Mouse (Mus musculus) 3134 (cell line): ENCODE data around the gene Medag.

Source experiments
- DNase-seq: peaks from one replicate; pipeline ENCODE4 v3.0.0-alpha.2; 2011; ENCODE audit warnings: low spot score; ENCODE audit not compliant: insufficient read length; ENCODE audit errors: extremely low read depth

Medag gene

DNA sequence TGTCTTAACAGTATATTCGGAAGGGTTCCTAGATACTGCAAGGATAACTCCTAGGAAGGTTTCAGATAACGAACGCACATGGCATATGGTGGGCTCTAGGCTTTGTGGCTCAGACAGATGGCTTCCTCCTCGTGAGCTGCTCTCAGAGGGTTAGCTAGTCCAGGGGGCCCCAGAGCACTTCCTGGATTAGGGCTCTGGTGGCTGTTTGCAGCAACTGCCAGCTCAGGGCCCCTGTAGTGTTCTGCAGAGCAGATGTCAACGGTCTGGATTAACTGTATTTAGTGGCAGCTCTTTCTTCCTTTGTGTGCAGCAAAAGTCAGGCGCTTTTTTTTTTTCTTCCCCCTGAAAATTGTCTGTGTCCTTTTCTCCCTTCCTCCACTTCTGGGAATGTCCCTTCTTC, 16.8 kb downstream of the Medag start:
- DNase-seq = no peak

DNA sequence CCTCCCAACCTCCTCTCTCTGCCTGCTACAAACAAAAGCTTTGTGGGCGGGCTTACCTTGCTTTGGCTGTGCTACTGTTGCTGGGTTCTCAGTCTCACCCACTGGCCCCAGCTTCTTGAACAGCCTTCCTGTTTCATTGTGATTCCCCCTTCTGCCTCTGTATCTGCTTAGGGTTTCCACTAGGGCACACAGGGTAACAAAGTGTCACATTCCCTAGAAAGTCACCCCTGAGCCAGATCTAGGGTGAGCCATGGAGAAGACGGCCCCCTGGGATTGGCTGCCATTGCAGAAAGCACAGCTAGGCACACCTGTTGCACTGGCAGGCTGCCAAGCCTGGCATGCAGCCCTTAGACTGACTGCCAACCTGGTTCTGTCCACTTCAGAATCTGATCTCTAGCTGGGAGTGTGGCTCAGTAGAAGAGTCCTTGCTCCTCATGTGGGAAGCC, 17.3 kb downstream of the Medag start:
- no peak for DNase-seq

DNA sequence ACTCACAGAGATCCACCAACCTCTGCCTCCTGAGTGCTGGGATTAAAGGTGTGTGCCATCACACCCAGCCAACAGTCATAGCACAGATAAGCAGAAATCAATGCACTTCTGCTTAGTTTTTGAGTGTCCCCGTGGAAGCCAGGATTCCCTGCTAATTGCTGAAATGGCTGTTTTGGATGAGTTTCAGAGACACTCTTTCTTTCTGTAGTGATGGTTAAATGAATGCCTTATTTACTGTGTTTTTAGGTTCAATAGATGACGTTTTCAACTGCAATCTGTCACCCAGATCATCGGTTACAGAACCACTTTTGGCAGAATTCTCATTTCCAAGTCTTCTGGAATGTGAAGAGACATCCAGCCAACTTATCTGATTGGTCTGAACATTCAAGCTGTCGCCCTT, 18.0 kb downstream of the Medag start:
- DNase-seq = no peak

DNA sequence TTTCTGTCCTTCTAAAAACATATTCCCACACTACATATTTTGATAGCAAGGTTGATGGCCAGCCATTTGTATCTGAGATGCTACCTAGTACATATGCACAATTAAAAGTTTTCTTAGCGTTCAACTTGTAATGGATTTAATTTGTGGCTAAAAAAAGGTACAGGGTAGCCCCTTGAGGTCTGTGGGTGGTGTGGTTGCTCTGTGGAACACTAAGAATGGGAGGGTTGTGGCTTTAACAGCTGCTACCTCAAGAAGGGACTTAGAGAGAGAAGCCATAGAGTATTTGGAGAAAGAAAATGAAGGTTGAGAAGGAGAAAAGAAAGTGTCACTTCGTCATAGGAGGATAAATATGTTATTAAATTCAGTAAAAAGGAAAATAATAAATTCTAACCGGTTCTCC, 19.4 kb downstream of the Medag start:
- DNase-seq = no peak

DNA sequence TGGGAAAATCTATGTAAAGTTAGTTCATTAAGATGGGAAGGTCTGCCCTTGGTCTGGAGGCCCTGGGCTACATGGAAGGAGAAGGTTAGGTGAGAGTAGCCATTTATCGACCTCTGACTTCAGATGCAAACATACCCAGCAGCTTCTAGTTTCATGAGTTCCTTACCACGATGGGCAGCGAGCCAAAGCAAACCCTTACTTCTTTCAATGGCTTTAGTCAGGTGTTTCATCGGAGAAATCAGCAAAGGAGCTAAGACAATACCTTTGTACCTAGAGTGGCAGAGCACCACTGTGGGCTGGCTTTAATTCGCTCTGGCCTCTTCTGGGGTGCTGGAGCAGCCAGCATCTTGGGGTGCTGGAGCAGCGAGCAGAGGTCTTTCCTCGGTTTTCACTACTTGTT, 22.1 kb downstream of the Medag start:
- DNase-seq = no peak

DNA sequence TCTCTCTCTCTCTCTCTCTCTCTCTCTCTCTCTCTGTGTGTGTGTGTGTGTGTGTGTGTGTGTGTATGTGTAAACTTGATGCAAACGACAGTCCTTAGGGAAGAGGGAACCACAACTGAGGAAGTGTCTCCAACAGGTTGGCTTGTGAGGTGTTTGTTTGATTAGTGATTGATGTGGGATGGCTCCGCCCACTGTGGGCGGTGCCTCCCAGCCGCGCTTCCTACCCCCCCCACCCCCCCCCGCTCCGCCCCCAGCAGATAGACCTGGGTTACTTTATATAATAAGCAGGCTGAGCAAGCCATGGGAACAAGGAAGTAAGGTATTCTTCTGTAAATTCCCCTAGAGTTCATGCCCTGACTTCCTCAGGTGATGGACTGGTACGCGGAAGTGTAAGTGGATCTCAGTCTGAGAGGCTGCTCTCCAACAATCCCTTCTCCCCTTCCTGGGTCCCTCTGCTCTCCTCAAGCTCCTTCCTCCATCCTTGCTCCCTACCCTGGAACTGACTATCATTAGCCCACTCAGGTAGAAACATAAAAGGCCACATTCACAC, 22.7 kb downstream of the Medag start:
- no peak for DNase-seq

DNA sequence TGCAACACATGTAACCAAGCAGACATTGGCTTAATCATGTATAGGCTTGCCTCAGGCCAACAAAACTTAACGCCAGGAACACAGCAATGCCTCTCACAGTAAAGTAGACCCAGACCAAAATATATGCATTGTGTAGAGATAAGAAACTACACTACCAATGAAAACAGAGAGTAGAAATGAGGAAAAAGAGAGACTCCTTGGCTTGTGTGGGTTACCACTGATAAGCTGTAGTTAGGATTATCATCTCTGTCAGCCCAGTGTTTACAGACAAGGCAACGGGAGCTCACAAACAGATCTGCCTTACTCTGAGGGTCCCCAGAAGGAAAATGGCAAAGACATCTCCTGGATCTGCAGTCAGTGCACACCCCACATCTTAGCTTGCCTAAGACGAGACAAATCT, 25.0 kb downstream of the Medag start:
- DNase-seq = no peak

DNA sequence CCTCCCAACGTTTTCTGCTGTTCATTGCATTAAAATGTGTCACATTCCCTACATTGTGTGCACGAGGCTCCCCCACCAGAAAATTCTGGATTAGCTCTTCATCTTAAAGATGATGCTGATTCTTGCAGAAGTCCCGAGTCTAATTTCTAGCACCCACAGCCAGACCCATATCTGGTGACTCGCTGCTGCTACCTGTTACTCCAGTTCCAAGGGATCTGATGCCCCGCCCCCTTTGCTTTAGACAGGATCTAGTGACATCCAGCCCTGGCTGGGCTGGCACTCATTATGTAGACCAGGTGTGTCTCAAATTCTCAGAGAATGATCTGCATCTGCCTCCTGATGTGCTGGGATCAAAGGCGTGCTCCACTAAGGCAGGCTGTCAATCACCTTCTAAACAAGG, 25.6 kb downstream of the Medag start:
- no peak for DNase-seq

DNA sequence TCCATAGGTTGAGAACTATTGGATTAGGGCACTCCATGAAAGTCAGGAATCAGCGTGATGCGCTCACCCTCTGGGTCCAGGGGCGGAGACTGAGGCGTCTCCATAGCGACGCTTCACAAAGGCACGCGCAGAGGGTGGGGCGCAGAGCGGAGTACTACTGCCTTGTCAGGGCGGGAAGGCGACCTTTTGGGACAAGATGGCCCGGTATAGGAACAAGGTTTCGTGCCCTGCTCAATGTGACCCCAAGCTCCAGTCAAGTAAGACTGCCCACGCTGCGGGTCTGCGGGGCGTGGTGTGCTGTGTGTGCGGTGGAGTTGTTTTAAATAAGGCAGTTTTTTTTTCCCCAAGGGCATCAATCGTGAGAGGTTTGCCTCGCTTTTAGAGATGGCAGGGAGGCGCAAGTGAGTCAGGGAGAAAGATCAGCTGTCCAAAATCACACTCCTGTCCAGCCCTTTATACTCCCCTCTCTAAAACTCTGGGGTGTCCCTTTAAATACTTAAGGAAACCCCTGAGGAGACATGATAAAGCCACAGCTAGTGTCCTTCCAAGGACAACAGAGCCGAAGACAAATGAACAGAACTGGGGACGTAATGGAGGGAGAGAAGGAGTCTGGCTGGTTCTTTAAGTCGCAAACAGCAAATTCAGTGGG, 28.1 kb downstream of the Medag start, which contains the start of gene Tex26:
Gene Tex26 (plus strand): TSS at position 130 of the 649 bp plus-strand sequence.
- peak; percentile 69 for DNase-seq

DNA sequence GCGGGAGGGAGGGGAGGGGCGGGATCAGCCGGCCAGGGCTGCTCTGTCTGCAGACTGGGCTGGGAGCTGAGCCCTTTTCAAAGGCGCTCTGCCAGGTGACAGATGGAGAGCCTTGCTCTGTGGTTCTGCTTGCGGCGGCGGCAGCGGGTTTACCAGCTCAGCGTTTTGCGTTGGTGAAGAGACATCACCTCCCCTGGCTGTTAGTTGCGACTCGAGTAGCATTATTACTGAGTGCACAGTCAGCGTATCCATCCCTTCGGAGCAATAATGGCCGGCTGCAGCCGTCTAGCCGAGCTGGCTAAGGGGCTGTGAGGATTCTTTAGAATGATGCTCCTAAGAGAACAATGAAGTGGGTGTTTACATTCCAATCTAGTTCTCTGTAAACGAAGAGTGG, 28.6 kb downstream of the Medag start:
- peak; percentile 59 for DNase-seq

DNA sequence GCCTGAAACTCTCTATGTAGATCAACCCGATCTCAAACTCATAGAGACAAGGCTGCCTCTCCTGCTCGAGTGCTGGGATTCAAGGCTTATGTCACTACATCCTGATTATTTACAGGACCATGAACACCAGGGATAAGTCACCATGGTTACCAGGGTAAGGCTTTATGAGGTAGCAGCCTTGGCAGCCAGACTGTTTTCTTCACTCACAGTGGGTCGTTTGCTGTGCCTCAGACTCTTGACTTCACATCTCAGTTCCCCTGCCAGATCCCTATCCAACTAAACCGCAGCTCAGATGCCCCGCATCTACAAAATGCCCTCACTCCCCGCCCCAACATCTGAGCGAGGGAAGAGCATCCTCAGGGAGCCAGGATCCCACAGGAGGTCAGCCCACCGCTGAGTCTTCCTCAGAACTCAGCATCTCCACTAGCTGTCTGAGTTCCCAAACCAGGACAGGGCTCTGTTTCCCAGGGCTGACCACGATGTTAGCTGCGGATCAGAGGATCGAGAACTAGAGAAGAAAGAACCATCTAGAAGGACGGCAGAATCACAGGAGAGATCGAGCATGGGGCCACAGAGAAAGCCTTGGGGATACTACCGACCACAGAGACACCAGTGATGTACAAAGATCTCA, 30.2 kb downstream of the Medag start:
- DNase-seq = no peak

DNA sequence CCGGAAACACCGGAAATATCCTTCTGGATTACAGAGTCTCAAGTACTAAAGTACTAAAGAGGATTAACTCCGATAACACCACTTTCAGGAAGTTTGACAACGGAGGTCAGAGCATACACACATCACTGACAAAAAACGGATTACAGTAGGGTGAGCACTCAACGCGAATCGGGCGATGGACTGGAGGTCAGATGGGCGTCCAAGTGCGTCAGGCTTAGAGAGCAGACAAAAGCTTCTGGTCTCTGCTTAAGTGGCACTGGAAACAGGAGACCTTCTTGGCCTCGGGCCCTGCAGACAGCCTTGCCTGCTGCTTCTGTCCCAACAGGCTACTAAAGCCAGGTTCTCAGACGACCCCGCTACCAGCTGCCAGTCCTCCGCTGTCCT, 30.7 kb downstream of the Medag start:
- no peak for DNase-seq

DNA sequence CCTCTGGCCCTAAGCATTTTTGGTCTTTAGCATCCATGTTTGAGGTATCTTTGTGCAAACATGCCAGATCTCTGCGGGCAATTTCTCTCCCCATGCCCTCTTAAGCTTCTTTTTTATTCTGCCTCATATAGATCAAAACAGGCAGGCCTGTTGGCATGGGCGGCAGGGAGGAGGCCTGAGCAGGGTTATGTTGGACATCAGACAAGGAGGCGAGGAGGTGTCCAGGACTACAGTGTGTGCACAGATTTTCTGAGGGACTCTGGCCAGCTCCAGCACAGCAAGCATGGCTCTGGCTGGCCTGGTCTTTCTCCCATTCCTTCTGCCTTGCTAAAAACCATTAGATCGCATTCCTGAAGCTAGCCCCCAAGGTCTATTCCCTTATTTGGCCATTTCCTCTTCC, 32.9 kb downstream of the Medag start:
- no peak for DNase-seq

DNA sequence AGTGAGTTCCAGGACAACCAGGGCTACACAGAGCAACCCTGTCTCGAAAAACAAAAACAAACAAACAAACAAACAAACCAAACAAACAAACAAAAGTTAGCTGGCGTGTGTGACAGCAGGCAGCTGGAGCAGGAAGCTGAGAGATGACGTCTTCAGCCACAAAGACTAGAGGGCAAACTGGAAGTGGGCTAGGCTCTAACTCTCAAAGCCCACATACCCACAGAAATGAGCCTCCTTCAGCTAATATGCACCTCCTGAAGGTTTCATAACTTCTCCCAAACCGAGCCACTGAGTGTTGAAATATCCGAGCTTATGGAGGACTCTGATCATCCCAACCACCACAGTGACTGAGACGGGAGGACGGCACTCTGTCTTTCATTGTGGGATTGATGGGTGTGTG, 34.9 kb downstream of the Medag start:
- no peak for DNase-seq

DNA sequence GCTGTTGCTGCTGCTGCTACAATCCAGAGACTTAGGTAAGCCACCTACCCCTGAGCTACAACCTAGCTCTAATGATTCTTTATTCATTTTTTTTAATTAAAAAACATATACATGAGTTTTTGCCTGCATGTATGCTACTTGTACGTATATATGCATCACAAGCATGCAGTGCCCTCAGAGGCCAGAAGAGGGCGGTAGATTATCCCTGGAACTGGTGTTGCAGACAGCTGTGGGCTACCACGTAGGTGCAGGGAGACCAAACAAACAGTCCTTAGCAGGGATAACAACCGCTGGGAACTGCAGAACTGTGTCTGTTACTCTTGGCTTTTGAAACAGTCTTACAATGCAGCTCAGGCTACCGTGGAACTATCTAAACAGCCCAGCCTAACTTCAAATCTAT, 36.2 kb downstream of the Medag start:
- DNase-seq = no peak

DNA sequence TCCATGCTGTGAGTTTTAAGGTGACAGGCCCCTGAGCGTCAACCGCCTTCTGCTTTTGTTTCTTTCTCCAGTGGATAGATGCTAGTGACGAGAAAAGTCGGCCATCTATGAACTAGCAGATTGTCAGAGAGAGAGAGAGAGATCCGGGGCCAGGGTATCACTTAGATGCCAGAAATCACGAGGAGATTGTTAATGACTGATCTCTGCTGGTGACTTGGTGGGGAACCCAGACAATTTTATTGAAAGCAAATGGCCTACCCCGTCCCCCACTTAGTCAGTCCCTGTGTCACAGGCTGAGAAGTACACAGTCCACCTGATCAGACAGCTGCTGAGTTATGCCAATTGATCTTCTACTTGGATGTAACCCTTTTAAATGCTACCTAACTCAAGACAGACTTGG, 37.9 kb downstream of the Medag start:
- DNase-seq = no peak

DNA sequence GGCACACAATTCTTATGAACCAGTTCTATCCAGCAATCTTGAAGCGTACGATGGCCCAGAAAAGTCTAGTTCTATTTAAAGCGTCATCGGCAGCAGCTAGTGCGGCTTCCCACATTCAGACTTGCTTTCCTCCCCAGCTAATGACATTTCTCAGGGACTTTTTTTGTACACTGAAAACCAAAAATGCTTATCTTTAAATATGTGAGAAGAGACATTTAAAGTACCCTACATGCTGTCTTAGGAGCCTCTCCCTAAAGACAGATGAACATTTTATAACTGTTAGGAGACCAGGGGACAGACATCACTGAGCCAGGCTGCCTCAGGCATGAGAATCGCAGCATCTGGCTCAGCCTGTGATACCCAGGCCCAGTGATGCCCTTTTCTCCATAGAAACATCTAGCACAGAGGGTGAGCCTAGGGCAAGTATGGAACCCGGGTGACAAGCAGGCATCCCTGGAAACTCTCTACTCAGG, 39.7 kb downstream of the Medag start:
- DNase-seq = no peak

DNA sequence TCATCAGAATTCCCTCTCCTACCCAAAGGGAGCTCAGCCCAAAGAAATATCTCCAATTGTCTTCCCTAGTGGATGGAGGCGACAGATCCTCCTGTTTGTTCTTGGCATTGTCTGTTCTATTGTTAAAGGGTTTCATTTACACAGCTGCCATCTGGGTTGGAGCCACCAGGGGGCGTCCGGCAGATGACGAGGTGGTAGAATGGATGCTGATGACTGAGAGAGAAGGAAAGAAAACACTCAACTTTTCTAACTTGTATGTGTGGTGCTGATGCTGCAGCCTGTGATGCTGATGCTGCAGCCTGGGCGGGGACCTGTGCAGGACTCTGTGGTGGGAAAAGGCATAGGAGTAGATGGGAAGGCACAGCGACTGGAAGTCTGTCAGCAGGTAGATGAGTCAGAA, 42.7 kb downstream of the Medag start:
- peak; percentile 44 for DNase-seq

DNA sequence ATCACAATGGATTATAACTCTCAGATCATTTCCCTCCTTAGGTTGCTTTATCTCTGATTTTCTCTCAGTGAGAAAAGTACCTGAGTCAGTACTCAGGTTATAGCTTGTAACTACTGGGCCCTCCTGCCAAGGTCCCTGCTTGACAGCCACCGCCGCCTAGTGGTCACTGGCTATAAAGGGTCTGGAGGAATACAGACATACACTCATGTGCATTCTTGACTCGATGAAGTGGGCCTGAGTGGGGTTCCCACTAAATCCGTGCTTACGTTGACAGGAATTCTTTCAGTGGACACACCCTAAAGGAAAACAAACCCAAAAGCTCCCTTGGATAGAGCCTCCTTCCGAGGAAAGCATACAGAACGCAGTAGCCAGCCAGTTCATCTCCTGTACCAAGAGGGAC, 45.0 kb downstream of the Medag start:
- no peak for DNase-seq

DNA sequence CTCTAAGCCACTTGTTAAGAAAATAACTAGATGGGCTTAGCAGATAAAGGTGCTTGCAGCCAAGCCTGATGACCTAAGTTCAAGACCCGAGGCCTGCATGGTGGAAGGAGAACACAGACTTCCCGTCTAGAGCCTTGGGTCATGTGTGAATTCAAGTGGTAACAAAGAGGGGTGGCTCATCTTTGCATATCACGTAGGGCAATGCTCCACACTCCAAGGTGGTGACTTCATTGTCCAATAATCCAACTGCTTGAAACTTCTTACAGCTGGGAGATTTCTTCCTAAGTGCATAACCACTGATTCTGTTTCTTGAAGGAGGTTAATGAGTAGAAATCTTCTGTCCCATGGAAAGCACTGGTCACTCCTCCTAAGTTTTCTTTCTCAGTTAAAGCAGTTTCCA, 50.5 kb downstream of the Medag start:
- DNase-seq = no peak

DNA sequence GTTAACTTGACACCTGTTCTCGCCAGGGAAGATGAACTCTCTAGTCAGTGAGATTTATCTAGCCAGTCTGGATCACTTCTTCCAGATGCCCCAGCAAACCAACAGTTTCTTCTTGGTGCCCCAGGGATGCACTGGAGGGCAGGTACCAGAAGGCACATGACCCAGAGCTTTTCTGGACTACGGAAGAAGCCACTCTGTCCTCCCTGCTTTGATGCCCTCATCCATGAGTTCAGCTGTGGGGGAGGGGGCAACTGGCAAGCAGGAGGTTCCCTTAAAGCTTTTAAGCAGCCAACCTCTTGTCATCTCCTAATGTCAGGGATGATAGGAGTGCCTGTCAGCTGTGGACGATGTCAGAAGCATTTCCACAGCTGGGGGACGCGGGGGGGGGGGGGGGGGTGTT, 53.8 kb downstream of the Medag start:
- DNase-seq = no peak

DNA sequence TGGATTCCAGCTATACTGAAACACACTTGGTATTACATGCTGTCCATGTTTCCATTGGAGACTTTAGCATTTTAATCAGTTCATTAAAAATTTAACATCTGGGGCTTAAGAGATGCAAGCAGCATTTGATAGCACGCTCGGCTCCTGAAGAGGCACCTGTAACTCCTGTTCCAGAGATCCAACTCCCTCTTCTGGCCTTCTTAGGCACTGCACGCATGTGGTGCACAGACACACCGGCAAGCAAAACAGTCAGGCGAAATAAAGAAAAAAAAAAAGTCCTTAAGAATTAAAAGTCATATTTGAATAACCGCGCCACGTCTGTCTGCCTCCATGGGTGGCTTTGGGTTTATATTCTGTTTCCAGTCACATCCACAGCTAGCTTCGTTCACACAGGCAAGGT, 62.6 kb downstream of the Medag start:
- DNase-seq = no peak
